Mouse (Mus musculus): ENCODE measurements at regions not wholly inside any gene's neighbourhood (a gene's known extent, or its start where the extent isn't known, plus 50 kb on each side); places are given as distances from the start of the nearest gene placed in this dataset.

DNA sequence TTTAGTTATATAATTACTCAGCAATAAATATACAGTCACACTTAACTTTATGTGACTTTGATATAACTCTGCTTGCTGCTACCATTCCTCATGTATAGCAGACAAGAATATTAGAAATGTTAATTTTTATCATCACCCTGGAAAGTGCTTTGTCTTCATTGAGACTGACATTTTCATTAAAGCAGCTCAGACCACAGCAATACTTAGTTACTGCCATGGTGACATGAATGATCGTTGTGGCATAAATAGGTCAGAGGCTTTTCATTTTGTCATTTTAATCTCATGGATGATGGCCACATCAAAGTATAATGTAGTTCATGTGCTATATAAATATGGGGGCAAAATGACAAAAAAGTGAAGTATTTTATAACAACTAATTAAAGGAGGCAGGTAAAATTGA lies 498.1 kb downstream of the Slc22a22 start:
- 85% methylated on average over 1 of the region's 1 CpGs for WGBS
- no peak for ATAC-seq (ENCODE audit: low FRiP score)
- no peaks in the 10 kb centered on the region for H3K36me3 ChIP-seq

DNA sequence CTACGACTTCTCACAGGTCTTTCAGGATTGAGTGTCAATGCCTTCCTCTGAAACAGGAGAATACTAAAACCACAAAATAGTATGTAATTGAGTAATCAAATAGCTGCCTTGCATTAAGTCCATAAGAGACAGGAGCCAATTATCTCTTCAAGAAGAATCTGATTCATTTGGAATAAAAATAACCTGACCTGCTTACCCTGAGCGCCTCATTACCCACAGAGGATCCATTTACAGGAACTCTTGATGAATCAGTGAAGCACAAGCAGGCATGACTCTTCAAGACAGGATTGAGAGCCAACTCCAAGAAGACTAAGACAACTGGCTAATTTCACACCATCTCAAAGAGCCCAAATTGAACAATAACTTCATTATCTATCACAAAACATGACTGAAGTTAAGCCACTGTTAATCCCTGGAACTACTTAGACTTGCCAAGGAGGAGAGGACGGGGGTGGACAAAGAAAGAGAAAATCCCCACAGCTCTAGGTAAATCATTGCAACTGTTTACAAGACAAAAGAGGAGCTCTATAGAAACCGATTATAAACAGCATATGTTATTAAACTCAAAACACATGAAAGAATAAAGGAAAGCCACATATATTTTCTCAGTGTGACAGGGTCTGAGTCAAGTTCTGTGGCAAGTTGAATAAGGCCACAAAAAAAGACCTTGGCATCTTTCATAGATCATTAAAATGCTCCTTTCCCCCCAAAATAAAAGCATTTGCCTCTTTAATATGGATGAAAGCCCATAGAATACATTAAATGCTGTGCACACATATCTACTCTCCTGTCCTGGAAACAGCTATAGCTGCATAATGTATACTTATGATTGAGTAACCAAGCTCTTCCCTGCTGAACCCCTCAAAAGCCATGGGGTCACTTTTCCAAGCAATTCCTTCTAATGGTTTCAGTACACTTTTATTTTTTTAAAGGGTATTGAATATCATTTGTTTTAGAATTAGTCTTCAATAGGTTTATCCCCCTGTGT lies 501.7 kb downstream of the Slc22a22 start:
- no peak overlapping the region for H3K27ac ChIP-seq (replicated peaks)
- H3K4me1 ChIP-seq = no peaks in the 10 kb centered on the region
- H3K9me3 ChIP-seq (replicated peaks) = no peaks in the 10 kb centered on the region
- no peaks in the 10 kb centered on the region for H3K36me3 ChIP-seq
- no peak overlapping the region for H3K4me3 ChIP-seq (replicated peaks)
- WGBS = 33% methylated on average over 4 of the region's 4 CpGs
- H3K27me3 ChIP-seq (replicated peaks) = no peaks in the 10 kb centered on the region
- ATAC-seq (ENCODE audit: low FRiP score) = no peak
- H3K9ac ChIP-seq (replicated peaks) = no peak overlapping the region
- no peak overlapping the region for H3K4me2 ChIP-seq

More for the DNA sequence above, 498.1 kb downstream of the Slc22a22 start:
- Histone ChIP-seq H3K4me3 (replicated peaks) (no peak overlapping the region), H3K27me3 (replicated peaks) (no peaks in the 10 kb centered on the region), H3K9ac (replicated peaks) (no peak overlapping the region), H3K27ac (replicated peaks) (no peak overlapping the region), H3K4me2 (no peak overlapping the region), H3K9me3 (replicated peaks) (no peaks in the 10 kb centered on the region), H3K4me1 (no peaks in the 10 kb centered on the region)

DNA sequence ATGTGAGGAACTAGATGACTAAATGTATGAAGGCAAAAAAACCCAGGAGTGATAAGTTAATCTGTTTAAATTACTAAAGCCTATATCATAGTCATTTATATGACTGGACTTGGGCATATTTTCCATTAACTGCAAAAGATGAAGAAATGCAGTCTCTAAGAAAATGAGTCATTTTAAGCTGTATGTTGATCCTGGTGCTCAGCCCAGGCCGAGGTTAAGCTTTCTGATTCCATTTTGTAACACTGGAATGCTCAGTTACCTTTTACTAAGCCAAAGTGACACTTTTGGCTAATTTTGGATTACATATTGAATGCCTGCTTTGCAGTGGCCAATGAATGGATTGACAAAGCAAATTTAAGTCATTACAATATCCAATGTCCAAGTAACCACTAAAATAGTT lies 507.3 kb downstream of the Slc22a22 start:
- Histone ChIP-seq H3K27me3 (replicated peaks) (no peaks in the 10 kb centered on the region), H3K9me3 (replicated peaks) (no peaks in the 10 kb centered on the region), H3K4me1 (no peaks in the 10 kb centered on the region), H3K27ac (replicated peaks) (no peak overlapping the region), H3K4me3 (replicated peaks) (no peak overlapping the region), H3K4me2 (no peak overlapping the region), H3K9ac (replicated peaks) (no peak overlapping the region), H3K36me3 (no peaks in the 10 kb centered on the region)
- WGBS = 81% methylated on average over 1 of the region's 1 CpGs
- ATAC-seq (ENCODE audit: low FRiP score) = no peak

DNA sequence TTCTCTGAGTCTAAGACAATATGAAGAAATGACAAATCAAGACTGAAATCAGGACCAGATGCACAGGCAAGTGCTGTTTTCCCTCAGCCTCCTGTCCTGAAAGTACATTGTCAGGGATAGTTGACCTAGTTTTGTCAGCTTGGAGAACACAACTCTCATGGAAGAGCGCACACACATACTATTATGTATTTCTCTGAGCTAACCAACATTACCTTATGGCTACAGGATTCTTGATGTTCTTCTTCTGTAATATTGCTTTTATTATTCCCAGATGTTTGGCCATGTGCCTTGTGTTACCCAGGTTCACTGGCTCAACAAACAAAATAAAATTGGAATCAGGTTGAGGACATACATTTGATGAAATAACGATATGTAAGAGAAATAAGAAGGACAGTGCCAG lies 521.1 kb downstream of the Slc22a22 start:
- Histone ChIP-seq H3K4me3 (replicated peaks) (no peak overlapping the region), H3K27ac (replicated peaks) (no peak overlapping the region), H3K36me3 (no peaks in the 10 kb centered on the region), H3K27me3 (replicated peaks) (no peaks in the 10 kb centered on the region), H3K4me2 (no peak overlapping the region), H3K4me1 (no peaks in the 10 kb centered on the region), H3K9ac (replicated peaks) (no peak overlapping the region), H3K9me3 (replicated peaks) (no peaks in the 10 kb centered on the region)
- no peak for ATAC-seq (ENCODE audit: low FRiP score)
- WGBS = 91% methylated on average over 2 of the region's 2 CpGs

DNA sequence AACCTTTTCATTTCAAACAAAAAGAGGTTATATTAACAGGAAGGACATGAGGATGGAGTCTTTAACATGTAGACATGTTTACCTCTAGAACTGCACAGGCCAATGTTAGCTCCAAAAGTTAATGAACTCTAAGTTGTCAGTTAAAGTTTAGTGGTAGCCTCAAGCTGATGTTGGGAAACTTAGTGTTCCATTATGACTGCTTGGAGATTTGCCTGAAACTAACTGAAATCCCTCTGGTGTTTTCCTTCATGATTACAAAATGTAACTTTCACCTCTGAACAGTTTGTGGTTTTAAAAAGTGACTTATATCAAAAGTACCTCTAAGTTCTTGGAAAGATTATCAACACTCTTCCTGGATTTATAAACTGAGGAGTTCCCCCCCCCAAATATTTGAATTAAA lies 525.2 kb downstream of the Slc22a22 start:
- Histone ChIP-seq H3K27ac (replicated peaks) (no peak overlapping the region), H3K9me3 (replicated peaks) (no peaks in the 10 kb centered on the region), H3K4me3 (replicated peaks) (no peak overlapping the region), H3K4me1 (no peaks in the 10 kb centered on the region), H3K4me2 (no peak overlapping the region), H3K36me3 (no peaks in the 10 kb centered on the region), H3K27me3 (replicated peaks) (no peaks in the 10 kb centered on the region), H3K9ac (replicated peaks) (no peak overlapping the region)
- ATAC-seq (ENCODE audit: low FRiP score) = no peak

DNA sequence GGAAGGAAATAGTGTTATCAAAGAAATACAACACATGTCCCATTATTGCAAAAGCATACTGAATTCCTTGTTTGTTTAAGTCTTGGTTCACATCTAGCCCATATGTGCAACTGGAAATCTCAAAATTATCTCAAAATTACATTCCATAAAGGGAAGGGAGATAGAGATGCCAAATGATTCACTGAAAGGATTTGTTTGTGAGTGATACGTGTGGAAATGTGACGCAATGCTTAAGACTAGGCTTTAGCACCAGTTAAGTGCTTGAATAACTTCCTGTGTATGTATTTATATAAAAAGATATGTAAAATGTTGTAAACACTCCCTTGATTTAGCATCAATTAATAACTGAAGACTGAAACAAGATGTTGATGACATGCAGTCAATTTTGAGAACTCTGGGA lies 526.6 kb downstream of the Slc22a22 start:
- 96% methylated on average over 2 of the region's 2 CpGs for WGBS
- Histone ChIP-seq H3K9ac (replicated peaks) (no peak overlapping the region), H3K27ac (replicated peaks) (no peak overlapping the region), H3K4me1 (no peaks in the 10 kb centered on the region), H3K4me3 (replicated peaks) (no peak overlapping the region), H3K9me3 (replicated peaks) (no peaks in the 10 kb centered on the region), H3K27me3 (replicated peaks) (no peaks in the 10 kb centered on the region), H3K36me3 (no peaks in the 10 kb centered on the region), H3K4me2 (no peak overlapping the region)
- ATAC-seq (ENCODE audit: low FRiP score) = no peak

DNA sequence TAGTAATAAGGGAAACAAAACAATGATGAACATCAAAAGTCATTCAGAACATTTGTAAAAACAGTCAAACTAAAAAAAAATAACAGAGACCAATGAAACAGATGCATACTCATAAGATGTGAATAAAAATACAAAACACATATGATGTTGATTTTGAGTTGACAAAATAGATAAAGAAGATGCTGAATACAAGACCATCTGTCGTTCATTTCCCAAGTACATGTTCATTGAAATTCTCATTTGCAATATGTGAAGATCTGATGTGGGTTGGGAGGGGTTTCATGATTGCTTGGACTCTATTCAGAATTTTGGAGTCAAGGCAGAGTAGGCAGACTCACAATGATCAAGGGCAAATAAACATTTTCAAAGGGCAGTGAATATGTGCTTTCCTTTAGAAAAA lies 536.5 kb downstream of the Slc22a22 start:
- Histone ChIP-seq H3K9ac (replicated peaks) (no peak overlapping the region), H3K4me1 (no peaks in the 10 kb centered on the region), H3K27me3 (replicated peaks) (no peaks in the 10 kb centered on the region), H3K4me3 (replicated peaks) (no peak overlapping the region), H3K36me3 (no peaks in the 10 kb centered on the region), H3K4me2 (no peak overlapping the region), H3K27ac (replicated peaks) (no peak overlapping the region), H3K9me3 (replicated peaks) (no peaks in the 10 kb centered on the region)
- no peak for ATAC-seq (ENCODE audit: low FRiP score)
- 89% methylated on average over 1 of the region's 1 CpGs for WGBS

DNA sequence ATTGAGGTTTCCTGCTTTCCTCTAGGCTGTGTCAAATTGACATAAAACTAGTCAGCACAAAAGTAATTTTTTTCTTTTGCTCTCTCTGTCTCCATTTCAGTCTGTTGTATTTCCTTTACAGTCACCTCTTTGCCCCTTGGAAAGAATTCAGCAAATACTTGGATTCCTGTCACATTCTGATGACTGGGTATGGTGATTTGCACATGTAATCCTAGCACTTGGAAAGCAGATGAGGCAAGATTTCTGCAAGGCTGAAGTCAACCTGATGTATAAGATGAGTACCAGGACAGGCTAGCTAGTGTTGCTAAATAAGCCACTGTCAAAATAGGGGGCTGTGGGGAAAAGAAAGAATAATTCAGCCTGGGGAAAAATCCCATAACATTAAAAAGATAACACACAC lies 580.9 kb downstream of the Slc22a22 start:
- no peak overlapping the region for H3K4me3 ChIP-seq (replicated peaks)
- H3K9me3 ChIP-seq (replicated peaks) = no peaks in the 10 kb centered on the region
- no peaks in the 10 kb centered on the region for H3K27me3 ChIP-seq (replicated peaks)
- no peaks in the 10 kb centered on the region for H3K4me1 ChIP-seq
- ATAC-seq (ENCODE audit: low FRiP score) = no peak
- H3K27ac ChIP-seq (replicated peaks) = no peak overlapping the region
- H3K9ac ChIP-seq (replicated peaks) = no peak overlapping the region
- H3K36me3 ChIP-seq = no peaks in the 10 kb centered on the region
- no peak overlapping the region for H3K4me2 ChIP-seq

DNA sequence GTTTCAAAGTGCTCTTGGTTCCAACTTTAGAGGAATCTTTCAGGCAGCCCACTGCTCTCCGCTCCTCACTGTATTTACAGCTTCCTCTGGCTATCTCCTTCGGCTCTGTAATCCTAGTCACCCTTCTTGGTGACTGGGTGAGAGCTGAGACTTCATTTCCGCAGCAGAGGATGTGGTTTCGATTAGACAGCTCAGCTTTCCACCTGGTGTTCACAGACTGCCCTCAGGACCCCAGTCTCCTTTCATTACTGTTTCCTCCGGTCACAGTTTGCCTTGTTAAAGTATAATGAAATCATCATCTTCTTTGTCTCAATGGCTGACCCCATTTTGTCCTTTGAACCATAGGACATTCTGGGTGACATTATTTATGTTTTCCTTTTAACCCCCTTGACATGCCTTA lies 595.9 kb downstream of the Slc22a22 start:
- WGBS = 24% methylated on average over 5 of the region's 5 CpGs

DNA sequence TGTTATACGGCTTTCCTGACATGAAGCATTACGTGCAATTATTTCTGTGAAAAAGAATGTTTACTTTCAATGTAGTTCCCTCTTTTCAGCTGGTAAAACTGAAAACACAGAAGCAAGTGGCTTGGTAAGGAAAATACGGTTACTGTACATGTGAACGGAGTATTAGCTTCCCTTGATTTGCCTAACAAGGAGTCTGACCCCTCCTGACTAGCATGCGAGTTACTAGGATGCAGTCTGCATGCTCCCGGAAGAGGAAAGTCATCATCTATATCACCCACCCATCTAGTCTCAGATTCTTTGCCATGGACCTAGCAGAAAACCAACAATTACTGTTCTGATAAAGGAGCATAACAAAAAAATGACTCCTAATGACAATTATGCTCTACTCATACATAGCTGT lies 611.5 kb downstream of the Slc22a22 start:
- H3K9me3 ChIP-seq (replicated peaks) = no peaks in the 10 kb centered on the region
- no peaks in the 10 kb centered on the region for H3K27me3 ChIP-seq (replicated peaks)
- H3K9ac ChIP-seq (replicated peaks) = no peak overlapping the region
- peaks cover 3% of the 10 kb centered on the region for H3K4me1 ChIP-seq
- H3K4me3 ChIP-seq (replicated peaks) = no peak overlapping the region
- ATAC-seq (ENCODE audit: low FRiP score) = no peak
- WGBS = 35% methylated on average over 6 of the region's 6 CpGs
- no peak overlapping the region for H3K4me2 ChIP-seq
- no peaks in the 10 kb centered on the region for H3K36me3 ChIP-seq
- H3K27ac ChIP-seq (replicated peaks) = 0 out of 2 replicates have a peak overlapping the region, but pooled peaks have one; percentile 28

More for the DNA sequence above, 595.9 kb downstream of the Slc22a22 start:
- no peaks in the 10 kb centered on the region; the same call in 1 of the 2 replicates for H3K9me3 ChIP-seq (replicated peaks)
- no peak for ATAC-seq (ENCODE audit: low FRiP score)
- no peaks in the 10 kb centered on the region for H3K36me3 ChIP-seq
- no peak overlapping the region for H3K4me2 ChIP-seq
- no peaks in the 10 kb centered on the region for H3K4me1 ChIP-seq
- no peaks in the 10 kb centered on the region for H3K27me3 ChIP-seq (replicated peaks)
- H3K4me3 ChIP-seq (replicated peaks) = no peak overlapping the region
- H3K9ac ChIP-seq (replicated peaks) = no peak overlapping the region
- H3K27ac ChIP-seq (replicated peaks) = no peak overlapping the region

DNA sequence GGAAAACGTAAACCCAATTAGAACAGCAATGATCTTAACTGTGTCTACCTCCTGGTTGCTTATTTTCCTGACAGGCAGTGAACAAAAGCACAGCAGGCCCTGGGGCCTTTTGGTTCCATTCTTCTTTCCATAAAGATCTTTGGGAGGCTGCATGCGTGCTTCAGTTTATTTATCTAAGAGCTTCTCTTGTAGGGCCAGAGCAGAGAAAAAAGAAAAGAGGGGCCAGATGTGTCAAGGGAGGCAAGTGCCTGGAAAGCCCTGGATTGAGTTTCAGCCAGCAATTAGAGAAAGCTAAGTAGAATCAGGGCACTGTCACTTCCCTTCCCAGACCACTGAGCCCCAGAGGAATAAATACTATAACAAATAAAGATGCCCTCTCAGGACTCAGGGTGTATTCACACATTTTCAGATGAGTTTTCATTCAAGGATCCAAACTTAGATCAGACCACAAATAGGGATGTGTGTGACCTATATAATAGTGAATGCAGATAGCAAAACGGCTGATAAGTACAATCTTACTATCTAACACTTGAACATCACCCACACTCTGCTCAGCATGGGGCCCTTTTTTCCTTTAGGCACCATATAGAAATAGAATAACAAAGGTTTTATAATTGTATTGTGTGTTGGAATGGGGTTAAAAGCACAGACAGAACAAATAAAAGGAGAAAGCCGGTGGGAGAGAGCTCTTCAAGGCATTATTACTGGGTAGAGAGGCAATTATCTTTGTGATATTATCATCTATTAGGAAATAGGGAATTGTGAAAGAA lies 612.2 kb downstream of the Slc22a22 start:
- H3K4me1 ChIP-seq = peaks cover 3% of the 10 kb centered on the region
- ATAC-seq (ENCODE audit: low FRiP score) = no peak; the same call in 1 of the 2 replicates
- no peaks in the 10 kb centered on the region for H3K9me3 ChIP-seq (replicated peaks)
- no peak overlapping the region for H3K4me3 ChIP-seq (replicated peaks)
- H3K27me3 ChIP-seq (replicated peaks) = no peaks in the 10 kb centered on the region
- WGBS = 12% methylated on average over 4 of the region's 4 CpGs
- no peak overlapping the region; the same call in 1 of the 2 replicates for H3K27ac ChIP-seq (replicated peaks)
- H3K9ac ChIP-seq (replicated peaks) = no peak overlapping the region
- no peaks in the 10 kb centered on the region for H3K36me3 ChIP-seq
- no peak overlapping the region for H3K4me2 ChIP-seq

Data from neural tube, embryonic 15.5 days (tissue).